Mouse (Mus musculus) hindbrain, embryonic 10.5 days (tissue): ENCODE measurements around the gene Col6a3. TPM values are rescaled to one million over a fixed set of nuclear protein-coding genes. Genes with fewer than 3 reads are reported as not detected.

Experiments
- DNase-seq: peaks from one replicate; pipeline ENCODE4 v3.0.0-alpha.2; 2017; ENCODE audit warnings: low spot score
- H3K27ac ChIP-seq: fragments of 300-500 bp; sonication (generic); 2 replicates; pipeline ENCODE4 v1.5.1; 2016; ENCODE audit warnings: mild to moderate bottlenecking, moderate library complexity
- H3K27me3 ChIP-seq: fragments of 300-500 bp; sonication (generic); 2 replicates; pipeline ENCODE4 v1.6.1; 2016; ENCODE audit warnings: mild to moderate bottlenecking; ENCODE audit not compliant: poor library complexity, insufficient read depth, severe bottlenecking
- H3K36me3 ChIP-seq: fragments of 300-500 bp; sonication (generic); 2 replicates; pipeline ENCODE4 v1.6.1; 2016; ENCODE audit warnings: mild to moderate bottlenecking, moderate library complexity
- H3K4me1 ChIP-seq: fragments of 300-500 bp; sonication (generic); replicated peaks from 2 replicates; pipeline ENCODE4 v1.6.1; 2016; ENCODE audit warnings: mild to moderate bottlenecking
- H3K4me3 ChIP-seq: fragments of 300-500 bp; sonication (generic); 2 replicates; pipeline ENCODE4 v1.5.1; 2016; ENCODE audit warnings: mild to moderate bottlenecking, moderate library complexity
- H3K9me3 ChIP-seq: fragments of 300-500 bp; sonication (generic); 2 replicates; pipeline ENCODE4 v1.6.1; 2016; ENCODE audit warnings: mild to moderate bottlenecking, moderate library complexity
- WGBS: fragments of 180-500 bp; shearing (Covaris S2); methylation state at CpG from one replicate; pipeline ENCODE4 v1.1.7; 2016; 5-methylcytosine and 5-hydroxymethylcytosine counted together
- polyA plus RNA-seq: library from polyadenylated mRNA; unstranded; fragments of >200 nt; fragmentation: Nextera tagmentation; extraction: Ambion mirVana; gene quantifications from 2 replicates; pipeline ENCODE4 v1.2.1, GENCODE M21; 2016

Col6a3 gene
- 4.1 and 4.7 TPM in 2 replicates for polyA plus RNA-seq

- H3K27me3 ChIP-seq: no peaks in the 10 kb centered on the region
- no peaks in the 10 kb centered on the region for H3K36me3 ChIP-seq
- WGBS: 59% methylated on average over 4 of the region's 4 CpGs
- H3K9me3 ChIP-seq: no peaks in the 10 kb centered on the region
- DNase-seq: peak; percentile 31
- H3K4me3 ChIP-seq: no peak within 1 kb of the TSS
- H3K27ac ChIP-seq: peak within 1 kb of the TSS; percentile 40; the same call in 1 of the 2 replicates
- H3K4me1 ChIP-seq: 0 out of 2 replicates have a peak, but pooled peaks cover 8% of the 10 kb centered on the region
Measured at GRCm38 (mm10) chr1:90843836-90844235, at the start of gene Col6a3. Col6a3 (minus strand) TSS chr1:90843971.

- Histone ChIP-seq H3K27ac (no peak overlapping the region; the same call in 1 of the 2 replicates), H3K27me3 (no peaks in the 10 kb centered on the region), H3K36me3 (no peaks in the 10 kb centered on the region), H3K9me3 (peaks cover 19% of the 10 kb centered on the region), H3K4me1 (peaks cover 8% of the 10 kb centered on the region), H3K4me3 (no peak overlapping the region)
- DNase-seq: peak; percentile 40
- WGBS: 62% methylated on average over 6 of the region's 6 CpGs
Measured at GRCm38 (mm10) chr1:90885771-90886460, 42.1 kb upstream of the Col6a3 start.

- Histone ChIP-seq H3K36me3 (no peaks in the 10 kb centered on the region), H3K4me1 (no peaks in the 10 kb centered on the region), H3K27ac (0 out of 2 replicates have a peak overlapping the region, but pooled peaks have one; percentile 12), H3K27me3 (no peaks in the 10 kb centered on the region), H3K4me3 (no peak overlapping the region), H3K9me3 (peaks cover 9% of the 10 kb centered on the region)
- no peak for DNase-seq
- 66% methylated on average over 5 of the region's 5 CpGs for WGBS
Measured at GRCm38 (mm10) chr1:90876486-90877270, 32.9 kb upstream of the Col6a3 start.

- Histone ChIP-seq H3K9me3 (peaks cover 11% of the 10 kb centered on the region), H3K27me3 (no peaks in the 10 kb centered on the region), H3K4me1 (no peaks in the 10 kb centered on the region), H3K36me3 (no peaks in the 10 kb centered on the region), H3K27ac (no peak overlapping the region), H3K4me3 (no peak overlapping the region)
- no peak for DNase-seq
- WGBS: 53% methylated on average over 2 of the region's 2 CpGs
Measured at GRCm38 (mm10) chr1:90875961-90876360, 32.2 kb upstream of the Col6a3 start.

- Histone ChIP-seq H3K27ac (no peak overlapping the region), H3K27me3 (no peaks in the 10 kb centered on the region), H3K9me3 (peaks cover 11% of the 10 kb centered on the region), H3K4me1 (no peaks in the 10 kb centered on the region), H3K36me3 (no peaks in the 10 kb centered on the region), H3K4me3 (no peak overlapping the region)
- no peak for DNase-seq
- 90% methylated on average over 8 of the region's 8 CpGs for WGBS
Measured at GRCm38 (mm10) chr1:90875371-90875770, 31.6 kb upstream of the Col6a3 start.

GRCm38 (mm10) chr1:90870581-90870980 is 26.8 kb upstream of the Col6a3 start:
- WGBS: 87% methylated on average over 2 of the region's 2 CpGs
- no peak for DNase-seq

GRCm38 (mm10) chr1:90866734-90867133 is 23.0 kb upstream of the Col6a3 start:
- no peak overlapping the region for H3K4me3 ChIP-seq
- no peaks in the 10 kb centered on the region for H3K27me3 ChIP-seq
- no peak overlapping the region for H3K27ac ChIP-seq
- no peaks in the 10 kb centered on the region for H3K4me1 ChIP-seq
- 87% methylated on average over 7 of the region's 7 CpGs for WGBS
- H3K9me3 ChIP-seq: 0 out of 2 replicates have a peak, but pooled peaks cover 2% of the 10 kb centered on the region
- no peaks in the 10 kb centered on the region for H3K36me3 ChIP-seq
- no peak for DNase-seq

More at GRCm38 (mm10) chr1:90870581-90870980, 26.8 kb upstream of the Col6a3 start:
- no peak overlapping the region for H3K4me3 ChIP-seq
- H3K27me3 ChIP-seq: no peaks in the 10 kb centered on the region
- peaks cover 11% of the 10 kb centered on the region for H3K9me3 ChIP-seq
- no peaks in the 10 kb centered on the region for H3K36me3 ChIP-seq
- H3K27ac ChIP-seq: no peak overlapping the region
- no peaks in the 10 kb centered on the region for H3K4me1 ChIP-seq

GRCm38 (mm10) chr1:90855880-90856279 is 12.1 kb upstream of the Col6a3 start:
- 77% methylated on average over 5 of the region's 5 CpGs for WGBS
- Histone ChIP-seq H3K36me3 (no peaks in the 10 kb centered on the region), H3K4me3 (no peak overlapping the region), H3K4me1 (no peaks in the 10 kb centered on the region; the same call in 1 of the 2 replicates), H3K27me3 (no peaks in the 10 kb centered on the region), H3K27ac (no peak overlapping the region), H3K9me3 (peaks cover 4% of the 10 kb centered on the region; the same call in 1 of the 2 replicates)
- no peak for DNase-seq

- H3K27me3 ChIP-seq: no peaks in the 10 kb centered on the region
- no peaks in the 10 kb centered on the region for H3K4me1 ChIP-seq
- no peak overlapping the region for H3K27ac ChIP-seq
- no peak overlapping the region for H3K4me3 ChIP-seq
- 43% methylated on average over 8 of the region's 8 CpGs for WGBS
- no peaks in the 10 kb centered on the region for H3K9me3 ChIP-seq
- peak; percentile 17 for DNase-seq
- H3K36me3 ChIP-seq: no peaks in the 10 kb centered on the region
Measured at GRCm38 (mm10) chr1:90849836-90850235, 6.1 kb upstream of the Col6a3 start.

- Histone ChIP-seq H3K4me3 (no peak overlapping the region), H3K9me3 (no peaks in the 10 kb centered on the region), H3K27ac (no peak overlapping the region), H3K27me3 (no peaks in the 10 kb centered on the region), H3K4me1 (0 out of 2 replicates have a peak, but pooled peaks cover 7% of the 10 kb centered on the region), H3K36me3 (no peaks in the 10 kb centered on the region)
- no peak for DNase-seq
- 77% methylated on average over 10 of the region's 10 CpGs for WGBS
Measured at GRCm38 (mm10) chr1:90845206-90845605, 1.4 kb upstream of the Col6a3 start.

GRCm38 (mm10) chr1:90842789-90843587 is 783 bp downstream of the Col6a3 start:
- H3K27ac ChIP-seq: no peak overlapping the region
- 76% methylated on average over 9 of the region's 9 CpGs for WGBS
- DNase-seq: no peak

GRCm38 (mm10) chr1:90840250-90840649 is 3.5 kb downstream of the Col6a3 start:
- peak; percentile 39 for DNase-seq
- WGBS: 19% methylated on average over 4 of the region's 4 CpGs
- Histone ChIP-seq H3K4me1 (0 out of 2 replicates have a peak, but pooled peaks cover 11% of the 10 kb centered on the region), H3K27me3 (no peaks in the 10 kb centered on the region), H3K36me3 (no peaks in the 10 kb centered on the region), H3K4me3 (no peak overlapping the region), H3K9me3 (no peaks in the 10 kb centered on the region), H3K27ac (no peak overlapping the region)

More at GRCm38 (mm10) chr1:90842789-90843587, 783 bp downstream of the Col6a3 start:
- Histone ChIP-seq H3K9me3 (no peaks in the 10 kb centered on the region), H3K27me3 (no peaks in the 10 kb centered on the region), H3K4me1 (0 out of 2 replicates have a peak, but pooled peaks cover 8% of the 10 kb centered on the region), H3K4me3 (no peak overlapping the region), H3K36me3 (no peaks in the 10 kb centered on the region)
